Mouse (Mus musculus) intestine, embryonic 15.5 days (tissue): ENCODE data around the gene Nt5c2. TPM values are rescaled to one million over a fixed set of nuclear protein-coding genes. Genes with fewer than 3 reads are reported as not detected.
"Not testable (repeated sequence)": the region's sequence is repeated elsewhere in the genome, so short reads cannot be mapped to it uniquely, and the experiment has no call there.

Source experiments
- ATAC-seq: fragments of 200-750 bp; cut with Nextera tagmentation; 2 replicates; pipeline ENCODE4 v1.8.0; 2017; ENCODE audit warnings: moderate TSS enrichment, moderate library complexity
- H3K27ac ChIP-seq: fragments of 300-500 bp; sonication (generic); 2 replicates; pipeline ENCODE4 v1.5.1; 2015; ENCODE audit warnings: mild to moderate bottlenecking, inconsistent platforms
- H3K27me3 ChIP-seq: fragments of 300-500 bp; sonication (generic); replicated peaks from 2 replicates; pipeline ENCODE4 v1.6.1; 2015; ENCODE audit warnings: inconsistent platforms
- H3K36me3 ChIP-seq: fragments of 300-500 bp; sonication (generic); 2 replicates; pipeline ENCODE4 v1.6.1; 2015; ENCODE audit warnings: inconsistent platforms
- H3K4me1 ChIP-seq: fragments of 300-500 bp; sonication (generic); replicated peaks from 2 replicates; pipeline ENCODE4 v1.6.1; 2015; ENCODE audit warnings: inconsistent platforms
- H3K4me2 ChIP-seq: fragments of 300-500 bp; sonication (generic); replicated peaks from 2 replicates; pipeline ENCODE4 v1.6.1; 2015; ENCODE audit warnings: mild to moderate bottlenecking, inconsistent platforms
- H3K4me3 ChIP-seq: fragments of 300-500 bp; sonication (generic); replicated peaks from 2 replicates; pipeline ENCODE4 v1.5.1; 2015; ENCODE audit warnings: inconsistent platforms
- H3K9ac ChIP-seq: fragments of 300-500 bp; sonication (generic); 2 replicates; pipeline ENCODE4 v1.6.1; 2015; ENCODE audit warnings: inconsistent platforms
- H3K9me3 ChIP-seq: fragments of 300-500 bp; sonication (generic); 2 replicates; pipeline ENCODE4 v1.6.1; 2016; ENCODE audit warnings: inconsistent platforms
- WGBS: fragments of 180-500 bp; shearing (Covaris S2); methylation state at CpG from one replicate; pipeline ENCODE4 v1.1.7; 2015; 5-methylcytosine and 5-hydroxymethylcytosine counted together
- polyA plus RNA-seq: library from polyadenylated mRNA; unstranded; fragments of >200 nt; fragmentation: Nextera tagmentation; extraction: Ambion mirVana; gene quantifications from 2 replicates; pipeline ENCODE4 v1.2.1, GENCODE M21; 2015

Gene Nt5c2
- polyA plus RNA-seq, 1 experiment from 2014 or later, result 49.1 TPM

DNA sequence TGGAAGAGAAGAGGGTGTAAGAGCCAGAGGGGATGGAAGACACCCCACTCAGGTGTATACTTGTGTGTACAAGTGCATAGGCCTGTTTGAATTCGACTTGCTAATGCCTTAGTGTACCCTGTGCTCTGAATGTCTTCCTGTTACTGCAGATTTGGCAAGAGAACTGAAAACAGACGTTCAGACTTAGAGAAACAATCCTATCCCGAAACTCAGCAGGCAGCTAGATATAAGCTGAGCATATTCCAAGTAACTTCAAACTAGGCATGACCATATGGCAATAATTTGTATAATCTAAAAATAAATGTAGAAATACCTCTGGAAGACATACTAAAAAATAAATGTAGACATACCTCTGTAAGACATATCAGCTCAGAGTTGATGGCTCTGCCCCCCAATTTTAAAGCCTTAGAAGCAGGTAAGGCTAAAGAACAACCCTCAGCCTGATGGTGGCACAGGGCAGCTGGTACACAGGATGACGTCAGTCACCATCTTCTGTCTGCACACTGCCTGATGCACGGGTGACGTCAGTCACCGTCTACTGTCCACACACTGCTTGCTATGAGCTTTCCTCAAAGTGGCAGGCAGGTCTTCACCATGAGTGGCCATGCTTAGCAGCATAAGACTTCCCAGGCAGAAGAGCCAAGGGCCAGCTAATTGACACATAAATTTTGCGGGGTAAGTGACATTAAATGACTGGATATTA is 16.6 kb downstream of the Nt5c2 start:
- no peak overlapping the region for H3K27ac ChIP-seq
- H3K4me1 ChIP-seq, result no peaks in the 10 kb centered on the region
- no peaks in the 10 kb centered on the region for H3K9me3 ChIP-seq
- no peaks in the 10 kb centered on the region for H3K36me3 ChIP-seq
- no peak overlapping the region for H3K9ac ChIP-seq
- no peak for ATAC-seq
- H3K4me2 ChIP-seq, result no peak overlapping the region
- WGBS, result 80% methylated on average over 8 of the region's 8 CpGs
- no peak overlapping the region for H3K4me3 ChIP-seq
- no peaks in the 10 kb centered on the region for H3K27me3 ChIP-seq

DNA sequence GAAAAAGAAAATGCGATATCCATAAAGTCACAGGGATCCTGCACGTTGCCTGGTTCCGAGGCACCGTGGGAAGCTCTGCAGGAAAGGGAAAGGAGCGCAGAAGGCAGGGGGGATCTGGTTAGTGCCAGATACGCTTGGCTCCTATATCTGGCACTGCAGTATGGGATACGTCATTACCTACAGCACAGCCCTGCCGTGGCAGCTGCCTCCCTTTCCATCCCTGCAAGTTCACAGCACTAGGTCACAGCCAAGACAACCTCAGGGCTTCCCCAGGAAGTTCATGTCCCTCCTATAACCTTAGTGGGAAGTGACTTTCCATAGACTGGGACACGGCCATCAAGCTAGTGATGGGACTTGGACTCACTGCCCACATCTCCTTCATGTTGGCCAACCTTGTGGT is 18.9 kb downstream of the Nt5c2 start:
- ATAC-seq, result no peak
- Histone ChIP-seq H3K27ac (no peak overlapping the region), H3K4me1 (no peaks in the 10 kb centered on the region), H3K4me2 (no peak overlapping the region), H3K9ac (no peak overlapping the region), H3K4me3 (no peak overlapping the region), H3K36me3 (no peaks in the 10 kb centered on the region), H3K9me3 (no peaks in the 10 kb centered on the region), H3K27me3 (no peaks in the 10 kb centered on the region)
- 76% methylated on average over 9 of the region's 9 CpGs for WGBS

DNA sequence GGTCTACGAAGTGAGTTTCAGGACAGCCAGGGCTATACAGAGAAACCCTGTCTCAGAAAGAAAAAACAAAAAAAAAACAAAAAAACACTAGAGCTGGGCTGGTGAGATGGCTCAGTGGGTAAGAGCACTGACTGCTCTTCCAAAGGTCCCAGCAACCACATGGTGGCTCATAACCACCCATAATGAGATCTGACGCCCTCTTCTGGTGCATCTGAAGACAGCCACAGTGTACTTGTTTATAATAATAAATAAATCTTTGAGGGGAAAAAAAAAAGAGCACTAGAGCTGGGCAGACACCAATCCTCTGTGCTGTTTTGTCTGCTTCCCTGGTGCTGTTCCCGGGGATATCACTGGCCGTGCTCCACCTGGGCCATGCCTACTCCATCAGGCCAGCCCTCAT is 22.6 kb downstream of the Nt5c2 start:
- ATAC-seq, result not testable (repeated sequence)

DNA sequence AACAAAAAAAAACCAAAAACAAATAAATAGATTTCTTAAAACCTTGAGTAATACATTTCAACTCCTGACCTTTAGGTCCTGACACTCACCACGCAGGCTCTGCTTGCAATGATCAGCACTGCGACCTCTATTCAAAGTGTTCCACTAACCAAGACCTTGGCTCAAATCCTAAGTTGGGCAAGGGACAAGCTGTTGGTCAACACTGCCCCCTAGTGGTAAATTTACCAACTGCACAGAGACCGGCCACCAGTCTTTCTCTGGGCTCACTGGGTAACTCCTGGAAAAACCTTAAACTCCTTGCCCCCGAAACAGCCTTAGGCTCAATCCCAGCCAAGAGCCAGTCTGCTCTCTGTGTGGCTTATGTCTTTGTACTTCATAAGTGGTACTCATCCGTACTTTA is 23.8 kb downstream of the Nt5c2 start:
- no peak for ATAC-seq
- Histone ChIP-seq H3K9ac (no peak overlapping the region), H3K27ac (no peak overlapping the region), H3K4me2 (no peak overlapping the region), H3K27me3 (no peaks in the 10 kb centered on the region), H3K4me3 (no peak overlapping the region), H3K9me3 (no peaks in the 10 kb centered on the region), H3K4me1 (peaks cover 10% of the 10 kb centered on the region; the same call in 1 of the 2 replicates), H3K36me3 (no peaks in the 10 kb centered on the region)
- WGBS, result 11% methylated on average over 5 of the region's 5 CpGs

More for the DNA sequence above, 22.6 kb downstream of the Nt5c2 start:
- not testable (repeated sequence) for H3K4me1 ChIP-seq, H3K36me3 ChIP-seq, H3K27ac ChIP-seq, H3K4me3 ChIP-seq, H3K27me3 ChIP-seq, H3K9ac ChIP-seq, H3K4me2 ChIP-seq, H3K9me3 ChIP-seq
- 73% methylated on average over 4 of the region's 4 CpGs for WGBS

DNA sequence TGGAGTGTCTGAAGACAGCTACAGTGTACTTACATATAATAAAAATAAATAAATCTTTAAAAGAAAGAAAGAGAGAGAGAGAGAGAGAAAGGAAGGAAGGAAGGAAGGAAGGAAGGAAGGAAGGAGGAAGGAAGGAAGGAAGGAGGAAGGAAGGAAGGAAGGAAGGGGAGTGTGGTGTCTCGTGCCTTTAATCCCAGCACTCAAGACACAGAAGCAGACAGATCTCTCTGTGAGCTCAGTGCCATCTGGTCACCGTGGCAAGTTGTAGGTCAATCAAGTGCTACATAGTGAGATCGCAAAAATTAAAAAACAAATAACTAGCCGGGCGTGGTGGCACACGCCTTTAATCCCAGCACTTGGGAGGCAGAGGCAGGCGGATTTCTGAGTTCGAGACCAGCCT is 24.3 kb downstream of the Nt5c2 start:
- not testable (repeated sequence) for H3K36me3 ChIP-seq, H3K9me3 ChIP-seq, H3K4me1 ChIP-seq, H3K27me3 ChIP-seq, H3K4me3 ChIP-seq, H3K4me2 ChIP-seq, ATAC-seq, H3K9ac ChIP-seq, H3K27ac ChIP-seq
- WGBS, result 81% methylated on average over 8 of the region's 8 CpGs

DNA sequence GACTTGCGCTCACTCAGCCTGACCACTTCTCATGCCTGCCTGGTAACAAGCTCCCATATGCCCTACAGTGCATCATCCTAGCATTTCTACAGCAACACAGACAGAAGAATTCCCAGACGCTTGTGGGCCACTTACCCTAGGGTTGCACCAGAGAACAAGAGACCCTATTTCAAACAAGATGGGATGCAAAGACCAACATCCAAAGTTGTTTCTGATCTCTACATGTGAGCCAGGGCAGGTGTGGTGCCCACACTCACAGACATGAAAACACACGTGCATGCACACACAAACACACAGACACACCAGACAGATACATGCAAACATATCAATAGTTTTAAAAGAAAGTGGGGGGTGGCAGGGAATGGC is 24.8 kb downstream of the Nt5c2 start:
- ATAC-seq, result no peak
- Histone ChIP-seq H3K27ac (no peak overlapping the region), H3K9ac (no peak overlapping the region), H3K4me2 (no peak overlapping the region), H3K4me3 (no peak overlapping the region), H3K36me3 (no peaks in the 10 kb centered on the region), H3K4me1 (peaks cover 10% of the 10 kb centered on the region; the same call in 1 of the 2 replicates), H3K9me3 (no peaks in the 10 kb centered on the region), H3K27me3 (no peaks in the 10 kb centered on the region)
- WGBS, result 90% methylated on average over 3 of the region's 3 CpGs

DNA sequence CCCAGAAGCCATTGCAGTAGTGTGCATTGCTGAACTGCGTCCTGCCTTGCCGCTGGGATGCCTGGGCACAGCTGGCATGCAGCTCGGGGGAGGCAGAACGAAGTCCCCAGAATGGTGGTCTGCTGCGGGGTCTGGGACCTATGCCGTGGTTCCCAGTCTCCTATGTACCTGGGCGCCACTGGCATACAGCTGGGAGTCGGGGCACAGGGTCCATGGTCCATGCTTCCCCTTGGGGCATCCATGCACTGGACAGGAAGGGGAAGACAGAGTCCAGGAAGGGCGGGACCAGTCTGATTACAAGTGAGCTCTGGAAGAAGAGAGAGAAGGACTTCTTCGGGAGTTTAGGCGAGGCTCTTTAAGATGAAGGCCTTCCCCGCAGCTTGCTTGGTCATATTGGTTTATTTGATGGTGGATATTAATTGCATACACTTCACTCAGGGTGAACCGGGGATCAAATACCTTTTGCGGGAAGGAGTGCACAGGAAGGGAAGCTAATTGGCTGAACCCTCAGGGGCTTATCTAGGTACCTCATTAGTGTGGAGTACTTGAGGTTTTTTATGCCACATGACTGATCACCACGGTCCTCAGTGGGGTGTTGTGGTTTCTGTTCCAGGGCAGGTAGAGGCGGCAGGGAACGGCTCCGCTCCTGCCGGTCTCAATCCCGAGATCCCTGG is 25.3 kb downstream of the Nt5c2 start:
- Histone ChIP-seq H3K36me3 (no peaks in the 10 kb centered on the region), H3K4me3 (no peak overlapping the region), H3K4me1 (peaks cover 10% of the 10 kb centered on the region; the same call in 1 of the 2 replicates), H3K9ac (no peak overlapping the region), H3K9me3 (no peaks in the 10 kb centered on the region), H3K4me2 (no peak overlapping the region), H3K27me3 (no peaks in the 10 kb centered on the region), H3K27ac (no peak overlapping the region)
- 71% methylated on average over 20 of the region's 20 CpGs for WGBS
- peak; percentile 41; the same call in 1 of the 2 replicates for ATAC-seq

DNA sequence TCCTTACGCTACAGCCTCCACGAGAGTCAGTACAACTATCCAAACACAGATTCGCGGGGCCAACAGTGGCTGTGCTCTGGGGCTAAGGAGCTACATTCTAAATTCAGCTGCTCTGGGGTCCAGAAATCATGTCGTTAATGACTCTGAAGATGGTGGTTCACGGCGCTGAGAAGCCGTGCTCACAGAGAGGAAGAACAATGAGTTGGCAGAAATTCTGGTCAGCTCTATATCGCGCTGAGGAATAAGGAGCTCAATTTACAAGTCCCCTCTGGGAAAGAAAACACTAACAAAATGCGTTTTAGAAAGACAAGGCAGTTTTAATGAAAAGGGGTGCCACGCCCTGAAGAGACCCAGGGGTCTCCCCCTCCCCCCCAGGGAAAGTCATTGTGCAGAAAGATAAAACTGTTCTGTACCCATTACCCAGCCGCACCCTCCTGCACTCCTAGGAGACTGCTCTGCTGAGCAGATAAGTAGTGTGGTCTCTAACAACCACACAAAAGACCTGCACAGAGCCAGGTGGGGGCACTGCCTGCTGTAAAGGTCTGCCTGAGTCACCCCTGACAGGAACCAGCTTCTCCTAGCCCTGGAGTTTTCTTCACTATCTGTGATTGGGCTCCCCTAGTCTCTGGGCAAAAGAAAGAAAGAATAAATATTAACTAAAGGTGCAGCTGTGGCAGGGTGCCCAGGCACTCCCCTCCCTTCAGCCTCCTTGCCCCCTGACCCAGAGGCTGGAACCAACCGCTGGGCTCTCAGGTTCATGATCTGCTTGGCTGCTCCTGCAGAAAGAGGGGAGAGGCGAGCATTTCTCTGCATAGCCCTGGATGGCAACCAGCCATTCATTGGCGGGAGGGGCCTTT is 26.5 kb downstream of the Nt5c2 start:
- H3K4me3 ChIP-seq, result no peak overlapping the region
- H3K4me1 ChIP-seq, result peaks cover 16% of the 10 kb centered on the region; the same call in 1 of the 2 replicates
- H3K9me3 ChIP-seq, result no peaks in the 10 kb centered on the region
- H3K9ac ChIP-seq, result no peak overlapping the region
- no peaks in the 10 kb centered on the region for H3K36me3 ChIP-seq
- WGBS, result 56% methylated on average over 16 of the region's 16 CpGs
- no peaks in the 10 kb centered on the region for H3K27me3 ChIP-seq
- H3K4me2 ChIP-seq, result no peak overlapping the region; the same call in 1 of the 2 replicates
- 0 out of 2 replicates have a peak overlapping the region, but pooled peaks have one; percentile 6 for H3K27ac ChIP-seq
- peak; percentile 84 for ATAC-seq

DNA sequence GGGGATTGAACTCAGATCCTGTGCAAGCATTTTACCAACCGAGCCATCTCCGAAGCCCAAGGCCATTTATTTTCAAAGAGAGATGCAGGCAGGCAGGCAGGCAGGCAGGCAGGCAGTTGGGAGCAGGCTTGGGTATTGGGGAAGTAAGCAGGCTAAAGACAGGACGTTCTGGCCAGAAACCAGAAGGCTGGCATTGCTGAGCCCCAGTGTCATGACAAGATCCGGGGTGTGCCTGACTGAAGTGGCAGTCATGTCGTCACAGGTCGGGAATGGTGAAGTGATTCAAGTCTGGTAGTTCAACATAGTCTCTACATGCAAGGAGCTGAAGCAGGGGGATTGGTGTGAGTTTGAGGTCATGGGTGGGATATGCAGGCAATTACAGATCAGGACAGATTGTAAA is 27.3 kb downstream of the Nt5c2 start:
- H3K9me3 ChIP-seq, result no peaks in the 10 kb centered on the region
- ATAC-seq, result no peak
- H3K4me1 ChIP-seq, result peaks cover 18% of the 10 kb centered on the region; the same call in 1 of the 2 replicates
- no peak overlapping the region for H3K9ac ChIP-seq
- no peak overlapping the region for H3K4me3 ChIP-seq
- WGBS, result 75% methylated on average over 6 of the region's 6 CpGs
- H3K27ac ChIP-seq, result no peak overlapping the region
- no peaks in the 10 kb centered on the region for H3K36me3 ChIP-seq
- no peak overlapping the region for H3K4me2 ChIP-seq
- H3K27me3 ChIP-seq, result no peaks in the 10 kb centered on the region

DNA sequence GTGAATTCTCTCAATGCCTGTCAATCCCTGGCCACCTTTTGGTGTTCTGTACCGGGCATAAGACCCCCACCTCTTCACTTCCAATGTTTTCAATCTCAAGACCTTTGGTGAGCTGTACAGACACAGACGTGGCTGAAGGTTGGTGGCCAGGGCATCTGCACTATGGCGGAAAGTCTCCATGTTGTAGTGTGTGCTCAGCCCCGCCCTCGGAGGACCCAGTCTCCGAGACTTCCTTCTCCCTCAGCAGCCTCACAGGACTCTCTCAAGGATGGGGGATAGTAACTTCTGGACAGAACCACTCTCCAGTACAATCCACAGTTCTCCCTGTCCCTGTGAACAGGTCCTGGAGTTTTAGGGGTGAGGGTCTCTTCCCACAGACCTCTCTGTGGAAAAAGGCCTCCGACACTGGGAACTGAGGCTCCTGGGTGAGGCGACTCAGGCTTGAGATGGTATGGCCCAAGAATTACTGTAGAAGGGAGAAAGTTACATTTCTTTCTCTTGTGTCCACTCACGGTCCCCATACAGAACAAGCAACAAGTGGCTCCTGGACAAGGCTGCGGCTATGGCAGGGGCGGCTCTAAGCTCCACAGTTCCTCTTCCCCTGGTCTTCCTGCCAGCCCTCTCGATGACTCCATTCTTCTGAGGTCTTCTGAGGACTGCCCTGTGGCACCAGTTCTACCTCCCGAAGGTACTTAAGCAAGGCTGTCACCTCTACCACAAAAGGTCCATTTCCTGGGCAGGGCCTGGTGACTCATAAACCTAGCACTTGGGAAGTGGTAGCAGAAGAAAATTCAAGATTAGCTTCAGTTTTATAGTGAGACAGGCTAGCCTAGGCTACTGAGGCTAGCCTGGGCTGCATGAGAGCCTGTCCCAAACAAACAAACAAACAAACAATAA is 30.0 kb downstream of the Nt5c2 start:
- WGBS, result 79% methylated on average over 13 of the region's 13 CpGs
- no peak overlapping the region for H3K27ac ChIP-seq
- ATAC-seq, result no peak
- no peak overlapping the region for H3K4me3 ChIP-seq
- H3K9me3 ChIP-seq, result no peaks in the 10 kb centered on the region
- H3K4me2 ChIP-seq, result no peak overlapping the region
- peaks cover 18% of the 10 kb centered on the region; the same call in 1 of the 2 replicates for H3K4me1 ChIP-seq
- no peaks in the 10 kb centered on the region for H3K36me3 ChIP-seq
- no peaks in the 10 kb centered on the region for H3K27me3 ChIP-seq
- H3K9ac ChIP-seq, result no peak overlapping the region

DNA sequence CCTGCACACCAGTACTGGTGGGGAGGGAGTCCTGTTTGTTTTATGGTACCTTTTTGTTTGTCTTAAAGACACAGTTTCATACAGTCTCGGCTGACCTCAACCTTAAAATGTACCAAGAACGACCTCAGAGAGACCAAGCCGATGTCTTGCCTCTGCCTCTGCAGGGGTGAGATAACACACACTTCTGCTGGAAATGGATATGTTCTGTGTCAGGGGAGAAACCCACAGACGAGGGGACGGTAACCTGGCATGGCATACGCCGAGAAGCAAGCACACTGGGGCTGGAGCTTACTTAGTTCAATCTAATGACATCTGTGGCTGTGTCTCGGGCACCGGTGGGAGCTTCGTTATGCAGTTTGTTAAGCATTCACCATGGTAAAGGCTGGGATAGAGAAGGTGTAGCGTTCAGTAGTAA is 31.0 kb downstream of the Nt5c2 start:
- Histone ChIP-seq H3K4me2 (peak overlapping the region; percentile 28), H3K27ac (0 out of 2 replicates have a peak overlapping the region, but pooled peaks have one; percentile 79), H3K9ac (no peak overlapping the region), H3K36me3 (no peaks in the 10 kb centered on the region), H3K9me3 (no peaks in the 10 kb centered on the region), H3K27me3 (no peaks in the 10 kb centered on the region), H3K4me1 (peaks cover 14% of the 10 kb centered on the region; the same call in 1 of the 2 replicates), H3K4me3 (no peak overlapping the region)
- no peak for ATAC-seq
- 32% methylated on average over 11 of the region's 11 CpGs for WGBS
